Mouse (Mus musculus): ENCODE data around the gene Slc45a3. TPM values are rescaled to one million over a fixed set of nuclear protein-coding genes. Genes with fewer than 3 reads are reported as not detected.
A peak's percentile ranks its signal among the peaks of the same experiment; 100 is the strongest.

Gene Slc45a3
- polyA plus RNA-seq, 1 experiment from 2014 or later: 2.1 TPM

- Histone ChIP-seq H3K27me3 (replicated peaks; ENCODE audit: control insufficient read depth, insufficient read depth, low read length) (no peaks in the 10 kb centered on the region), H3K4me2 (ENCODE audit: low read length) (no peak overlapping the region), H3K4me3 (ENCODE audit: low read depth, low read length) (no peak overlapping the region), H3K36me3 (ENCODE audit: control insufficient read depth, insufficient read depth, low read length) (peaks cover 79% of the 10 kb centered on the region), H3K9ac (ENCODE audit: low read length) (no peak overlapping the region), H3K9me3 (ENCODE audit: control insufficient read depth, low read length) (no peaks in the 10 kb centered on the region), H3K4me1 (replicated peaks; ENCODE audit: control insufficient read depth, insufficient read depth, low read length) (no peaks in the 10 kb centered on the region), H3K27ac (ENCODE audit: low read depth) (no peak overlapping the region)
- ATAC-seq (replicated peaks; ENCODE audit: low FRiP score, low TSS enrichment, low read depth): no peak
- WGBS: 85% methylated on average over 7 of the region's 7 CpGs
- DNase-seq (ENCODE audit: low spot score): no peak
Measured at GRCm38 (mm10) chr1:132019876-132020275, 57.1 kb downstream of the Slc45a3 start.

- H3K27ac ChIP-seq (ENCODE audit: low read depth): no peak overlapping the region
- DNase-seq (ENCODE audit: low spot score) (no peak), ATAC-seq (replicated peaks; ENCODE audit: low FRiP score, low TSS enrichment, low read depth) (no peak)
- H3K4me1 ChIP-seq (replicated peaks; ENCODE audit: control insufficient read depth, insufficient read depth, low read length): no peaks in the 10 kb centered on the region
- H3K4me2 ChIP-seq (ENCODE audit: low read length): no peak overlapping the region
- no peaks in the 10 kb centered on the region for H3K27me3 ChIP-seq (replicated peaks; ENCODE audit: control insufficient read depth, insufficient read depth, low read length)
- WGBS: 80% methylated on average over 3 of the region's 3 CpGs
- no peak overlapping the region for H3K9ac ChIP-seq (ENCODE audit: low read length)
- no peaks in the 10 kb centered on the region for H3K9me3 ChIP-seq (ENCODE audit: control insufficient read depth, low read length)
- H3K4me3 ChIP-seq (ENCODE audit: low read depth, low read length): no peak overlapping the region
- peaks cover 90% of the 10 kb centered on the region for H3K36me3 ChIP-seq (ENCODE audit: control insufficient read depth, insufficient read depth, low read length)
Measured at GRCm38 (mm10) chr1:132022107-132022506, 59.3 kb downstream of the Slc45a3 start.

- Histone ChIP-seq H3K9ac (ENCODE audit: low read length) (no peak overlapping the region), H3K27ac (ENCODE audit: low read depth) (no peak overlapping the region), H3K36me3 (ENCODE audit: control insufficient read depth, insufficient read depth, low read length) (peaks cover 79% of the 10 kb centered on the region), H3K9me3 (ENCODE audit: control insufficient read depth, low read length) (no peaks in the 10 kb centered on the region), H3K27me3 (replicated peaks; ENCODE audit: control insufficient read depth, insufficient read depth, low read length) (no peaks in the 10 kb centered on the region), H3K4me1 (replicated peaks; ENCODE audit: control insufficient read depth, insufficient read depth, low read length) (no peaks in the 10 kb centered on the region), H3K4me3 (ENCODE audit: low read depth, low read length) (no peak overlapping the region), H3K4me2 (ENCODE audit: low read length) (no peak overlapping the region)
- no peak for DNase-seq (ENCODE audit: low spot score)
- no peak for ATAC-seq (replicated peaks; ENCODE audit: low FRiP score, low TSS enrichment, low read depth)
- WGBS: 93% methylated on average over 11 of the region's 11 CpGs
Measured at GRCm38 (mm10) chr1:132026925-132027646, 64.3 kb downstream of the Slc45a3 start.

- Histone ChIP-seq H3K27me3 (replicated peaks; ENCODE audit: control insufficient read depth, insufficient read depth, low read length) (no peaks in the 10 kb centered on the region), H3K27ac (ENCODE audit: low read depth) (no peak overlapping the region), H3K36me3 (ENCODE audit: control insufficient read depth, insufficient read depth, low read length) (peaks cover 70% of the 10 kb centered on the region), H3K4me1 (replicated peaks; ENCODE audit: control insufficient read depth, insufficient read depth, low read length) (no peaks in the 10 kb centered on the region), H3K9me3 (ENCODE audit: control insufficient read depth, low read length) (no peaks in the 10 kb centered on the region), H3K4me3 (ENCODE audit: low read depth, low read length) (no peak overlapping the region), H3K9ac (ENCODE audit: low read length) (0 out of 2 replicates have a peak overlapping the region, but pooled peaks have one; percentile 11), H3K4me2 (ENCODE audit: low read length) (no peak overlapping the region)
- DNase-seq (ENCODE audit: low spot score) (no peak), ATAC-seq (replicated peaks; ENCODE audit: low FRiP score, low TSS enrichment, low read depth) (no peak)
- WGBS: 93% methylated on average over 5 of the region's 5 CpGs
Measured at GRCm38 (mm10) chr1:132027978-132028377, 65.2 kb downstream of the Slc45a3 start.

- H3K27me3 ChIP-seq (replicated peaks; ENCODE audit: control insufficient read depth, insufficient read depth, low read length): no peaks in the 10 kb centered on the region
- H3K27ac ChIP-seq (ENCODE audit: low read depth): no peak overlapping the region
- peaks cover 70% of the 10 kb centered on the region for H3K36me3 ChIP-seq (ENCODE audit: control insufficient read depth, insufficient read depth, low read length)
- no peak overlapping the region for H3K9ac ChIP-seq (ENCODE audit: low read length)
- DNase-seq (ENCODE audit: low spot score): no peak
- no peak overlapping the region for H3K4me3 ChIP-seq (ENCODE audit: low read depth, low read length)
- ATAC-seq (replicated peaks; ENCODE audit: low FRiP score, low TSS enrichment, low read depth): no peak
- WGBS: 86% methylated on average over 9 of the region's 9 CpGs
- no peaks in the 10 kb centered on the region for H3K9me3 ChIP-seq (ENCODE audit: control insufficient read depth, low read length)
- no peak overlapping the region for H3K4me2 ChIP-seq (ENCODE audit: low read length)
- H3K4me1 ChIP-seq (replicated peaks; ENCODE audit: control insufficient read depth, insufficient read depth, low read length): no peaks in the 10 kb centered on the region
Measured at GRCm38 (mm10) chr1:132028413-132028812, 65.6 kb downstream of the Slc45a3 start.

- Histone ChIP-seq H3K9me3 (ENCODE audit: control insufficient read depth, low read length) (no peaks in the 10 kb centered on the region), H3K36me3 (ENCODE audit: control insufficient read depth, insufficient read depth, low read length) (peaks cover 61% of the 10 kb centered on the region), H3K27me3 (replicated peaks; ENCODE audit: control insufficient read depth, insufficient read depth, low read length) (no peaks in the 10 kb centered on the region), H3K27ac (ENCODE audit: low read depth) (no peak overlapping the region), H3K9ac (ENCODE audit: low read length) (no peak overlapping the region), H3K4me3 (ENCODE audit: low read depth, low read length) (no peak overlapping the region), H3K4me1 (replicated peaks; ENCODE audit: control insufficient read depth, insufficient read depth, low read length) (no peaks in the 10 kb centered on the region), H3K4me2 (ENCODE audit: low read length) (no peak overlapping the region)
- WGBS: 74% methylated on average over 2 of the region's 2 CpGs
- DNase-seq (ENCODE audit: low spot score) (no peak), ATAC-seq (replicated peaks; ENCODE audit: low FRiP score, low TSS enrichment, low read depth) (no peak)
Measured at GRCm38 (mm10) chr1:132030574-132030973, 67.8 kb downstream of the Slc45a3 start.

- DNase-seq (ENCODE audit: low spot score): no peak
- Histone ChIP-seq H3K4me1 (replicated peaks; ENCODE audit: control insufficient read depth, insufficient read depth, low read length) (no peaks in the 10 kb centered on the region), H3K9me3 (ENCODE audit: control insufficient read depth, low read length) (no peaks in the 10 kb centered on the region), H3K9ac (ENCODE audit: low read length) (no peak overlapping the region), H3K4me3 (ENCODE audit: low read depth, low read length) (no peak overlapping the region), H3K36me3 (ENCODE audit: control insufficient read depth, insufficient read depth, low read length) (peaks cover 47% of the 10 kb centered on the region), H3K4me2 (ENCODE audit: low read length) (no peak overlapping the region), H3K27ac (ENCODE audit: low read depth) (no peak overlapping the region), H3K27me3 (replicated peaks; ENCODE audit: control insufficient read depth, insufficient read depth, low read length) (no peaks in the 10 kb centered on the region)
- 86% methylated on average over 7 of the region's 7 CpGs for WGBS
- no peak for ATAC-seq (replicated peaks; ENCODE audit: low FRiP score, low TSS enrichment, low read depth)
Measured at GRCm38 (mm10) chr1:132032172-132032571, 69.4 kb downstream of the Slc45a3 start.

Other genes starting within 250 kb of the Slc45a3 start
- gene Slc26a9, start 218.9 kb upstream of the Slc45a3 start, polyA plus RNA-seq (2014; fragmentation: Nextera tagmentation; extraction: Ambion mirVana): 0.51 and 0.52 TPM in 2 replicates
- gene Pm20d1, start 165.6 kb upstream of the Slc45a3 start, polyA plus RNA-seq (2014; fragmentation: Nextera tagmentation; extraction: Ambion mirVana): 0.71 and 1.4 TPM in 2 replicates
- 8.4 and 8.9 TPM in 2 replicates for gene Slc41a1, start 135.5 kb upstream of the Slc45a3 start, polyA plus RNA-seq (2014; fragmentation: Nextera tagmentation; extraction: Ambion mirVana)
- gene Rab29, start 95.7 kb upstream of the Slc45a3 start, polyA plus RNA-seq (2014; fragmentation: Nextera tagmentation; extraction: Ambion mirVana): 17.6 and 18.4 TPM in 2 replicates
- 50.5 and 52.5 TPM in 2 replicates for gene Nucks1, start 52.4 kb upstream of the Slc45a3 start, polyA plus RNA-seq (2014; fragmentation: Nextera tagmentation; extraction: Ambion mirVana)
- 26.3 and 31.0 TPM in 2 replicates for gene Elk4, start 44.6 kb downstream of the Slc45a3 start, polyA plus RNA-seq (2014; fragmentation: Nextera tagmentation; extraction: Ambion mirVana)
- gene Mfsd4a, start 105.1 kb downstream of the Slc45a3 start, polyA plus RNA-seq (2014; fragmentation: Nextera tagmentation; extraction: Ambion mirVana): 13.4 TPM in 2 replicates
- gene Cdk18, start 176.7 kb downstream of the Slc45a3 start, polyA plus RNA-seq (2014; fragmentation: Nextera tagmentation; extraction: Ambion mirVana): 7.6 and 7.7 TPM in 2 replicates
- 0.27 and 0.52 TPM in 2 replicates for gene Lemd1, start 228.5 kb downstream of the Slc45a3 start, polyA plus RNA-seq (2014; fragmentation: Nextera tagmentation; extraction: Ambion mirVana)
- gene AC124108.1, start 228.5 kb downstream of the Slc45a3 start, polyA plus RNA-seq (2014; fragmentation: Nextera tagmentation; extraction: Ambion mirVana): 0.09 TPM in 1 of 2 replicates, not detected in the other

Measured in intestine, embryonic 14.5 days (tissue).